Mouse (Mus musculus) effector memory CD4-positive, alpha-beta T cell, adult 5 months (primary cell): Measurements from ENCODE around the gene Olfr248. TPM values are rescaled to one million over a fixed set of nuclear protein-coding genes. Genes with fewer than 3 reads are reported as not detected.

Experiments used
- polyA plus RNA-seq: library from polyadenylated mRNA; unstranded; fragments of 100-300 nt; shearing (Covaris generic); gene quantifications from one replicate; pipeline ENCODE4 v1.2.1, GENCODE M21; 2017

Gene Olfr248
- polyA plus RNA-seq: not detected

DNA sequence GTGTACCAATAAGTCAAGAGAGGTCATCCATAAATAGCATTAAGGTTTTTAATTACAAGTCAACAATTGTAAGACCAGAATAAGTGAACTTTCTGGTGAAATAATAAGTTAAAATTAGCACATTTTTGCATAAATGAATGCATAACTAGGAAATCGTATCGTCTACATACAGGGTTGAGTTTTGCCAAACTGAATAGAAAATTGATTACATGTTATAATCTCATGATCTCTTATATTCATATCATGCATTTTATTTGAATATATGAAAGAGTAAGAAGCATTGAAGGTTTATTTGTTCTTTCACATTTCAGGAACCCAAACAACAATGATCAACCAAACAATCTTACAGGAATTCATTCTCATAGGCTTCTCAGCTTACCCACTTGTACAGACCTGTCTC lies at the start of gene Olfr248:
Gene Olfr248 (plus strand): TSS at position 301 of the 400 bp plus-strand sequence.

DNA sequence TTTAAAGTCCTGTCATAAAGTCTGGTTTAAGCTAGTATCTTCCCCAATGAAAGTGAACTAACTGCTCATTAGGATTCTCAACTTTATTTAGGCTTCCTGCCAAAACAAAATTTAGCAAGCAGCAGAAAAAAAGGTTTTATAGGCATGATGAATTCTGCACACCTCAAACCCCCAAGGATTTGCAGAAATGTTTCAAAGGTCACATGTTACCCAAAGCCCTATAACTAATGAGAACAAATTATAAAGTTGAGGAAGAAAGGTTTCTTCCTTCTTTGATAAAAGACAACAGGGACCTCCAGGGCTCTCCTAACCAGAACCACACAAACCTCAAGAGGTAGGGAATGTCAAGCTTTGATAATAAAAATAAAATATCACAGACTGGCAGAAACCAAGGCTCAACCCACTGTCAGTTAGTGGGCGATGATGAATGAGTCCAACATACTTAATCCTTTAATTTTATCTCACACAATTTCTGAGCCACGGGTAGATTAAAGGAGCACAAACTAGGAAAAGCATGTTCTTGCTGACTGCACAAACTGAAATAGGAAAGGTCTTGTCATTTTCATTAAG lies 25.9 kb upstream of the Olfr248 start, which contains the start of gene Olfr417:
Gene Olfr417 (plus strand): TSS at position 241 of the 570 bp plus-strand sequence.

DNA sequence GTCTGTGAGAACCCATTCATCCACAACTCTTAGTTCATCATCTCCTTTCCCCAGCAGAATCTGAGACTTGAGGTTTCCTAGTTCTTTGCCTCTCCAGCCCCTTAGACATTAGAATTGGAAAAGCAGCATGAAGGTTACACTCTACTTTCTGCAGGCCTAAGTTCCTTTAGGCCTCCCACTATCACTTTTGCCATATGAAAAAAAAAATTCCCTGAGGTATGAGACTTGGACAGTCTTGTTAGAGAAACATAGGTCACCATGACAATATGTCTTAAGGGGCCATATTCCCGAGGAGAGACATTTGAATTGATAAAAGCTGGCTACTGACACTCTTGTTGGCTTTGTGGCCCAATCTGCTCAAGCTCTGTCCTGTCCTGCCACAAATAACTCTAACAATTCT lies 32.9 kb downstream of the Olfr248 start, which contains the start of gene Olfr414:
Gene Olfr414 (plus strand): TSS at position 301 of the 400 bp plus-strand sequence.

Other genes starting within 250 kb of the Olfr248 start
- gene Olfr420, start 235.4 kb upstream of the Olfr248 start, polyA plus RNA-seq: not detected
- 0.05 TPM for gene Spta1, start 218.3 kb upstream of the Olfr248 start, polyA plus RNA-seq
- gene Olfr419, start 139.0 kb upstream of the Olfr248 start, polyA plus RNA-seq: not detected
- not detected for gene Mptx1, start 60.5 kb upstream of the Olfr248 start, polyA plus RNA-seq
- not detected for gene Olfr417, start 25.9 kb upstream of the Olfr248 start, polyA plus RNA-seq
- gene Olfr414, start 33.0 kb downstream of the Olfr248 start, polyA plus RNA-seq: not detected
- 0.19 TPM for gene Olfr220, start 51.0 kb downstream of the Olfr248 start, polyA plus RNA-seq
- gene Fmn2, start 110.8 kb downstream of the Olfr248 start, polyA plus RNA-seq: not detected